Comparison of ENCODE assay signal across 25 mouse cellular contexts in the genomic region with DNA sequence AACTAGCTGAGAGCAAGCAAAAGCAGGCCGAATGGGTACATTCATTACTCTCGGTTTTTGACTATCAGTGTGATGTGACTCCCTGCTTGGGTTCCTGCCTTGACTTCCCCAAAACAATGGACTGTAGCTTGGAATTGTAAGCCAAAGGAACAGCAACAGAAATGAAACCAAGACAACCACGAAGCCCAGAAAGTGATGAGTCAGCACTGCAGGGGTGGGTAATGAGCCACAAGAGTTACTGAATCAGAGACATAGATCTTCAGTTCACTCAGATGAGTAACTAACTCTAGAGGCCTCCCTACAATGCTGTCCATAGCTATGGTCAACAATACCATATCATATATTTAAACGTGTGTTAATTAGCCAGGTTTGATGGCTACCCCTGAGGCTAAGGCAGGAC.
DNase-seq lines count a peak whose midpoint lies in the region; ATAC-seq and TF ChIP-seq lines count a peak whose summit lies in the region.
"Had no signal": no experiment of that assay in that cellular context is flagged by ENCODE, and none has a peak within 500 bp of the region (broad histone marks: within the 10 kb centered on the region; RNA-seq: fewer than 3 reads in every experiment).

No protein-coding gene starts in this region.

- in situ Hi-C loops in CH12.LX (cut with MboI; ENCODE audit: low pct_ligation_motif_present, low pct_unique_long_range_greater_than_20kb, low sequenced_read_pairs): no loop called here

- ATAC-seq in lung, postnatal 0 days: no peak
- ATAC-seq: forebrain, embryonic 13.5 days; forebrain, embryonic 16.5 days; hindbrain, postnatal 0 days; intestine, postnatal 0 days had no signal

- H3K79me2 ChIP-seq in CH12.LX (replicated peaks; ENCODE audit: control insufficient read depth, extremely low read depth, insufficient read depth, poor library complexity, severe bottlenecking): no peaks in the 10 kb centered on the region

- H3K27me3 ChIP-seq in testis, adult 2 months (ENCODE audit: control insufficient read depth, insufficient read depth, low read length): no peaks in the 10 kb centered on the region
- no peaks in the 10 kb centered on the region for H3K27me3 ChIP-seq in CH12.LX (replicated peaks)
- no peaks in the 10 kb centered on the region for H3K27me3 ChIP-seq in lung, postnatal 0 days (replicated peaks; ENCODE audit: insufficient read depth, low read length)
- H3K27me3 ChIP-seq: forebrain, embryonic 13.5 days; heart, embryonic 13.5 days had no signal

- no peak for TF ChIP-seq RAD21 in CH12.LX (IDR thresholded peaks at IDR 0.05; ENCODE audit: low read depth, low read length)

- peak overlapping the region; percentile 76; the same call in 1 of the 2 replicates for H3K4me3 ChIP-seq in testis, adult 2 months (ENCODE audit: control insufficient read depth, low read depth, low read length)
- no peak overlapping the region for H3K4me3 ChIP-seq in CH12.LX (replicated peaks in 1 of 3; ENCODE audit: low read depth in 2 of 3, low read length in 2 of 3, poor library complexity in 1 of 3)
- no peak overlapping the region for H3K4me3 ChIP-seq in lung, adult 2 months (replicated peaks; ENCODE audit: extremely low read depth, low read depth, low read length)
- H3K4me3 ChIP-seq in lung, postnatal 0 days (ENCODE audit: low read depth, low read length): no peak overlapping the region
- H3K4me3 ChIP-seq: forebrain, embryonic 10.5 days; forebrain, embryonic 13.5 days; heart, adult 2 months; heart, embryonic 10.5 days; heart, embryonic 13.5 days had no signal

- H3K36me3 ChIP-seq in testis, adult 2 months (ENCODE audit: control insufficient read depth, insufficient read depth, low read length): no peaks in the 10 kb centered on the region
- no peaks in the 10 kb centered on the region for H3K36me3 ChIP-seq in CH12.LX (replicated peaks in 1 of 2; ENCODE audit: control insufficient read depth in 1 of 2, insufficient read depth in 1 of 2, low read length in 1 of 2)
- no peaks in the 10 kb centered on the region for H3K36me3 ChIP-seq in lung, postnatal 0 days (ENCODE audit: insufficient read depth, low read length)

- no peak for TF ChIP-seq EP300 in CH12.LX (IDR thresholded peaks at IDR 0.05; ENCODE audit: low read length)
- TF ChIP-seq EP300 in lung, postnatal 0 days (IDR thresholded peaks at IDR 0.05): no peak

- DNase-seq in testis, postnatal 14 days (ENCODE audit: low spot score): no peak
- DNase-seq in CH12.LX (ENCODE audit: extremely low read depth): peak; percentile 27
- DNase-seq in NIH3T3 (ENCODE audit: low read depth): peak; percentile 38
- no peak for DNase-seq in natural killer cell, adult 2 months (ENCODE audit: low spot score in 2 of 2)
- no peak for DNase-seq in lung, adult 2 months
- DNase-seq in lung, postnatal 0 days (ENCODE audit: low spot score): no peak
- DNase-seq: adrenal gland, adult 8-10 months; B cell, adult 2 months; cerebellum, adult 18-20 months; cerebellum, adult 9-10 months; cerebellum, postnatal 14 days; gastrocnemius, postnatal 10 days; gastrocnemius, postnatal 36 days; heart, adult 2 months; heart, postnatal 14 days; heart, postnatal 4 days had no signal

- peaks cover 8% of the 10 kb centered on the region for H3K4me1 ChIP-seq in testis, adult 2 months (ENCODE audit: control insufficient read depth, insufficient read depth, low read length)
- 0 out of 4 replicates have a peak, but pooled peaks cover 0 to 5% of the 10 kb centered on the region in 2 experiments for H3K4me1 ChIP-seq in CH12.LX (ENCODE audit: control insufficient read depth in 1 of 2, insufficient read depth in 2 of 2)
- no peaks in the 10 kb centered on the region; the same call in 1 of the 2 replicates for H3K4me1 ChIP-seq in lung, adult 2 months (ENCODE audit: control insufficient read depth, insufficient read depth, low read length)
- no peaks in the 10 kb centered on the region for H3K4me1 ChIP-seq in lung, postnatal 0 days (ENCODE audit: insufficient read depth, low read depth, low read length)

- H3K4me2 ChIP-seq in CH12.LX (ENCODE audit: insufficient read depth, low read depth, poor library complexity, severe bottlenecking): no peak overlapping the region
- H3K4me2 ChIP-seq in lung, postnatal 0 days (replicated peaks; ENCODE audit: low read depth, low read length): no peak overlapping the region
- H3K4me2 ChIP-seq: forebrain, embryonic 13.5 days; heart, embryonic 13.5 days; hindbrain, embryonic 14.5 days had no signal

- no peak overlapping the region for H3K9ac ChIP-seq in CH12.LX (ENCODE audit: insufficient read depth, low read depth)
- H3K9ac ChIP-seq in lung, postnatal 0 days (replicated peaks; ENCODE audit: low read depth): no peak overlapping the region
- H3K9ac ChIP-seq: forebrain, embryonic 13.5 days; heart, embryonic 13.5 days; hindbrain, embryonic 14.5 days had no signal

- dilution Hi-C loops in CH12.LX (cut with MboI; ENCODE audit: extremely low pct_ligation_motif_present, extremely low pct_unique_long_range_greater_than_20kb, low sequenced_read_pairs): no loop called here

- H3K27ac ChIP-seq in testis, adult 2 months (ENCODE audit: control insufficient read depth, insufficient read depth, low read depth, low read length): no peak overlapping the region
- no peak overlapping the region for H3K27ac ChIP-seq in CH12.LX (ENCODE audit: insufficient read depth, low read depth)
- no peak overlapping the region for H3K27ac ChIP-seq in lung, postnatal 0 days (ENCODE audit: low read length)
- H3K27ac ChIP-seq: forebrain, embryonic 10.5 days; forebrain, embryonic 13.5 days; heart, adult 2 months; heart, embryonic 10.5 days; heart, embryonic 13.5 days; hindbrain, embryonic 14.5 days; hindbrain, postnatal 0 days had no signal

- WGBS in lung, adult 2 months: 92% methylated on average over 4 of the region's 4 CpGs
- WGBS in lung, postnatal 0 days: 94% methylated on average over 4 of the region's 4 CpGs

- peaks cover 51% of the 10 kb centered on the region for H3K9me3 ChIP-seq in CH12.LX (replicated peaks; ENCODE audit: low read length)
- no peaks in the 10 kb centered on the region for H3K9me3 ChIP-seq in lung, postnatal 0 days (ENCODE audit: low read length)
- H3K9me3 ChIP-seq: forebrain, embryonic 10.5 days; forebrain, embryonic 13.5 days; heart, embryonic 10.5 days had no signal

- TF ChIP-seq CTCF in testis, adult 2 months (IDR thresholded peaks at IDR 0.05; ENCODE audit: control insufficient read depth, insufficient read depth, insufficient replicate concordance, low read depth, low read length): no peak
- TF ChIP-seq CTCF in CH12.LX (conservative IDR thresholded peaks at IDR 0.05 in 1 of 2, IDR thresholded peaks at IDR 0.05 in 1 of 2; ENCODE audit: low read depth in 2 of 2, low read length in 2 of 2): no peak
- no peak for TF ChIP-seq CTCF in lung, adult 2 months (IDR thresholded peaks at IDR 0.05; ENCODE audit: insufficient read depth, low read length)
- TF ChIP-seq CTCF in lung, postnatal 0 days (IDR thresholded peaks at IDR 0.05): no peak

- TF ChIP-seq POLR2A in testis, adult 2 months (IDR thresholded peaks at IDR 0.05; ENCODE audit: control insufficient read depth, low read depth, low read length): no peak
- TF ChIP-seq POLR2A in CH12.LX (IDR thresholded peaks at IDR 0.05; ENCODE audit: low read depth, low read length): no peak
- TF ChIP-seq POLR2A in lung, adult 2 months (IDR thresholded peaks at IDR 0.05; ENCODE audit: borderline replicate concordance, extremely low read depth, low read depth, low read length): no peak

TF ChIP-seq in CH12.LX, 34 proteins besides CTCF, POLR2A, EP300 and RAD21:
- no peak for TF ChIP-seq JUN (IDR thresholded peaks at IDR 0.05; ENCODE audit: insufficient read depth, low read depth, low read length)
- TF ChIP-seq MAFK (IDR thresholded peaks at IDR 0.05; ENCODE audit: insufficient replicate concordance, low read length): peak; percentile 90
- no peak for TF ChIP-seq MXI1 (IDR thresholded peaks at IDR 0.05; ENCODE audit: low read depth, low read length)
- no peak for TF ChIP-seq UBTF (IDR thresholded peaks at IDR 0.05; ENCODE audit: low read depth, low read length)
- no peak for TF ChIP-seq IRF4 (IDR thresholded peaks at IDR 0.05; ENCODE audit: low read depth, low read length)
TF ChIP-seq in CH12.LX: peak in this region for 1.

Comparison
In these comparisons a context has a peak if more than half of its experiments do, and no peak if none do; other contexts are left out.
1. DNase-seq: peak in CH12.LX (single experiment) and NIH3T3 (single experiment); none in testis, postnatal 14 days (single experiment), natural killer cell, adult 2 months (0 of 2), lung, adult 2 months (single experiment) and lung, postnatal 0 days (single experiment).